14 mouse cellular contexts compared by ENCODE assay signal in genomic region chr2:73597772-73598171, GRCm38 (mm10).
"Had no signal": no experiment of that assay in that cellular context is flagged by ENCODE, and none has a peak within 500 bp of the region (broad histone marks: within the 10 kb centered on the region; RNA-seq: fewer than 3 reads in every experiment).

No protein-coding gene starts in this region.

- H3K4me3 ChIP-seq: liver, embryonic 15.5 days; midbrain, embryonic 13.5 days; neural tube, embryonic 13.5 days had no signal

- DNase-seq: kidney, adult 11 months; kidney, adult 9 months; kidney, postnatal 4 days; liver; lung, adult 2 months; lung, postnatal 10 days; lung, postnatal 4 days; retina, postnatal 1 day; right cerebral cortex, postnatal 14 days; thymus, postnatal 14 days had no signal

- ATAC-seq: midbrain, embryonic 13.5 days had no signal

- H3K27ac ChIP-seq: kidney, postnatal 0 days; liver, embryonic 15.5 days; midbrain, embryonic 13.5 days; neural tube, embryonic 13.5 days had no signal
